Mouse (Mus musculus): ENCODE data around the gene Lemd1.

GRCm38 (mm10) chr1:132260331-132260730 lies 69.1 kb downstream of the Lemd1 start:
- TF ChIP-seq POLR2A (IDR thresholded peaks at IDR 0.05; ENCODE audit: low read depth, low read length) = no peak
- TF ChIP-seq CTCF (IDR thresholded peaks at IDR 0.05; ENCODE audit: extremely low read depth, insufficient read depth, insufficient read length, insufficient replicate concordance) = no peak

Measured in spleen, adult 2 months (tissue).